Mouse (Mus musculus) heart, adult 2 months (tissue): ENCODE measurements around the gene Hipk2.

Experiments used
- CTCF ChIP-seq: fragments of 200-600 bp; IDR thresholded peaks from 2 replicates; pipeline ENCODE4 v1.8.1; 2022; ENCODE audit warnings: antibody characterized with exemption, mild to moderate bottlenecking, moderate library complexity
- EP300 ChIP-seq: fragments of 200-500 bp; IDR thresholded peaks from 2 replicates; pipeline ENCODE4 v1.6.1; 2011; ENCODE audit warnings: low read depth, low read length, control low read depth; ENCODE audit not compliant: insufficient read depth

GRCm38 (mm10) chr6:38795096-38795816, 80.7 kb downstream of the Hipk2 start:
- no peak for TF ChIP-seq CTCF
- TF ChIP-seq EP300 = no peak
